Mouse (Mus musculus) hindbrain, embryonic 16.5 days (tissue): ENCODE results near the gene Zfp940. TPM values are rescaled to one million over a fixed set of nuclear protein-coding genes. Genes with fewer than 3 reads are reported as not detected.
"Not testable (repeated sequence)": the region's sequence is repeated elsewhere in the genome, so short reads cannot be mapped to it uniquely, and the experiment has no call there.

Experiments
- ATAC-seq: fragments of 200-750 bp; cut with Nextera tagmentation; 2 replicates; pipeline ENCODE4 v1.8.0; 2017; ENCODE audit warnings: moderate TSS enrichment, moderate library complexity
- H3K27ac ChIP-seq: fragments of 300-500 bp; sonication (generic); 2 replicates; pipeline ENCODE4 v1.5.1; 2014; ENCODE audit warnings: low read depth, mild to moderate bottlenecking, control low read depth, low read length, moderate library complexity
- H3K27me3 ChIP-seq: fragments of 300-500 bp; sonication (generic); replicated peaks from 2 replicates; pipeline ENCODE4 v1.6.1; 2014; ENCODE audit warnings: low read length; ENCODE audit not compliant: control insufficient read depth, insufficient read depth
- H3K36me3 ChIP-seq: fragments of 300-500 bp; sonication (generic); 2 replicates; pipeline ENCODE4 v1.6.1; 2014; ENCODE audit warnings: mild to moderate bottlenecking, low read length, moderate library complexity, mixed read lengths; ENCODE audit not compliant: control insufficient read depth, insufficient read depth
- H3K4me1 ChIP-seq: fragments of 300-500 bp; sonication (generic); 2 replicates; pipeline ENCODE4 v1.6.1; 2014; ENCODE audit warnings: low read depth, low read length; ENCODE audit not compliant: control insufficient read depth, insufficient read depth
- H3K4me2 ChIP-seq: fragments of 300-500 bp; sonication (generic); 2 replicates; pipeline ENCODE4 v1.6.1; 2014; ENCODE audit warnings: mild to moderate bottlenecking, low read length, control low read depth, moderate library complexity
- H3K4me3 ChIP-seq: fragments of 300-500 bp; sonication (generic); 2 replicates; pipeline ENCODE4 v1.5.1; 2014; ENCODE audit warnings: mild to moderate bottlenecking, low read length, control low read depth, moderate library complexity
- H3K9ac ChIP-seq: fragments of 300-500 bp; sonication (generic); 2 replicates; pipeline ENCODE4 v1.6.1; 2014; ENCODE audit warnings: low read depth, mild to moderate bottlenecking, control low read depth, low read length, moderate library complexity
- H3K9me3 ChIP-seq: fragments of 300-500 bp; sonication (generic); 2 replicates; pipeline ENCODE4 v1.6.1; 2014; ENCODE audit warnings: mild to moderate bottlenecking, low read length, moderate library complexity; ENCODE audit not compliant: control insufficient read depth
- WGBS: fragments of 180-500 bp; shearing (Covaris S2); extraction: QIAGEN DNeasy Blood & Tissue Kit; methylation state at CpG from one replicate; pipeline ENCODE4 v1.1.7; 2014; 5-methylcytosine and 5-hydroxymethylcytosine counted together
- polyA plus RNA-seq: library from polyadenylated mRNA; unstranded; fragments of >200 nt; fragmentation: Nextera tagmentation; extraction: Ambion mirVana; gene quantifications from 2 replicates; pipeline ENCODE4 v1.2.1, GENCODE M21; 2015

Gene Zfp940
- polyA plus RNA-seq = 13.3 and 15.1 TPM in 2 replicates

DNA sequence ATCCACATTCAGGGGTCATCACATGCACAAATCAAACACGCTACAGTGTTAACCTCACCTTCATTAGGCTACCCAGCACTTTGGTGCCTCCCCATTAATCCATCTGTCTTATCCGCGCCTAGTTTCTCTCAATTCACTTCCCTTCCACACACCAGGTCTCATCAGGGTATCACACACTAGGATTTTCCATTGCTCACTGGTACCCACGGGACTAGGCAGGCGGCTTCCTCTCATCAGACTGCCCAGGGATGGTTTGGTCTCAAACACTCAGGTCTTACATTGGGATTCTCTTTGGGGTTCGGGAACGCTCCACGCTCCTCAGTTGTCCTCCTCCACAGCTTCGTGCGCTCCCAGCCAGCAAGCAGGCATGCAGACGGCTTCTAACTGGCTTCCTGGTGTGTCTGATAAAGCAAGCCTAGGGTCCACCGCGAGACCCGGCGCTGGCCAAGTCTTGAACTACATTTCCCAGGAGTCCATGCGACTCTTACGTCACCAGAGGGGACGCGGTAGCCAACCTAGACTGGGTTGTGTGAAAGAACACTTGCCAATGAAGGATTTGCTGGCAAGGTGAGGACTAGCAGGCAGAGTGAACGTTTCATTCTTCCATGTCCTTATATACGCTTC lies at the start of gene Zfp940:
Gene Zfp940, minus strand, starts transcription at position 451 of the 624 bp plus-strand sequence.
- peak within 1 kb of the TSS; percentile 73 for H3K4me3 ChIP-seq
- no peaks in the 10 kb centered on the region; the same call in 1 of the 2 replicates for H3K36me3 ChIP-seq
- H3K4me2 ChIP-seq = peak within 1 kb of the TSS; percentile 81
- peak; percentile 99 for ATAC-seq
- H3K4me1 ChIP-seq = peaks cover 5% of the 10 kb centered on the region
- H3K9me3 ChIP-seq = peaks cover 1% of the 10 kb centered on the region; the same call in 1 of the 2 replicates
- peak within 1 kb of the TSS; percentile 82 for H3K27ac ChIP-seq
- no peaks in the 10 kb centered on the region for H3K27me3 ChIP-seq
- peak within 1 kb of the TSS; percentile 80 for H3K9ac ChIP-seq
- WGBS = 2% methylated on average over 21 of the region's 21 CpGs

DNA sequence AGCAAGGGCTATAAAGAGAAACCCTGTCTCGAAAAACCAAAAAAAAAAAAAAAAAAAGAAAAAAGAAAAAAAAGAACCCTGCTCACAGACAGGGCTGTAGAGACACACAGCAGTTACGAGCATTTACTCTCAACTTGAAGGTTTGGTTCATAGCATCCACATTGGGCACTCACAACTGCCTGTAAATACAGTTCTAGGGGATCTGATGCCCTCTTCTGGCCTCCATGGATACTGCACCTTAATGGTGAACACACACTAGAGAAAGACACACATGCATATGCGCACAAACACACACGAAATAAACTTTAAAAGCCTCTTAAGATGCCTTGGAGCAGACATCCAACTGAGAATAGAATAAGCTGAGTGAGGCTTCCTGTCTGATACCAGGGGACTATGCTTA lies 44.9 kb upstream of the Zfp940 start:
- Histone ChIP-seq H3K9me3 (peaks cover 28% of the 10 kb centered on the region), H3K9ac (no peak overlapping the region), H3K36me3 (peaks cover 80% of the 10 kb centered on the region), H3K27me3 (no peaks in the 10 kb centered on the region), H3K4me3 (no peak overlapping the region), H3K27ac (no peak overlapping the region), H3K4me1 (no peaks in the 10 kb centered on the region), H3K4me2 (no peak overlapping the region)
- ATAC-seq = no peak
- 99% methylated on average over 4 of the region's 4 CpGs for WGBS

DNA sequence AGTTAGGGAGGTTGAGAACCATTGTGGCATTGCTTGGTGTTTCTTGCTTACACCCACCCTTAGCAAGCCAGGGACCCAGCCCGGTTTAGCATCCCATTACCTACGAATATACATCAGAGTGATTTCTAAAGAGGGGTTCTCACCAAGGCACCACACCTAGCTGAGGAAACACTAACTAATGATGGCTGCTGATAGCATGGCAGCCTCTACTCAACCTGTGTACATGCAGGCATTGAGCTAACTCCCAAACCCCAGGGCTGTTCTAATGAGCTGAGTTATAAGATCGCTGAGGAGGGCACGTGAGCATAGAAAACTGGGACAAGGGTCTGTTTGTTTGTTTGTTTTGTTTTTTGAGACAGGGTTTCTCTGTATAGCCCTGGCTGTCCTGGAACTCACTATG lies 39.3 kb upstream of the Zfp940 start:
- H3K9ac ChIP-seq = no peak overlapping the region

DNA sequence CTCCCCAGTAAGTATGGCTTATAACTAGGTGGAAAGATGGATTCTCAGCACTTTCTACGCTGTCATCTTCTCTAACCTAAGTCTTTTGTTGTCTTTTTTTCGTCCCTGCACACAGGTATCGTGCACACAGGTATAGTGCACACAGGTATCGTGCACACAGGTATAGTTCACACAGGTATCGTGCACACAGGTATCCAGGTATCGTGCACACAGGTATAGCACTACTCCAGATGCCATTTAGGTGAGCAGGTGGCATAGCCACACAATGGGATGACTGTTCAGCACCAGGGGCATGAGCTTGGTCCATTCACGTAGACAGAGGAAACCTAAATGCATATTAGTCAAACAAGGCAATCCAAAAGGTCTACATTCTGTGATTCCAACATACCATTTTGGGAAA lies 37.0 kb upstream of the Zfp940 start:
- H3K9me3 ChIP-seq = peaks cover 51% of the 10 kb centered on the region

More for the DNA sequence above, 39.3 kb upstream of the Zfp940 start:
- Histone ChIP-seq H3K9me3 (peaks cover 42% of the 10 kb centered on the region), H3K4me2 (no peak overlapping the region), H3K4me3 (no peak overlapping the region), H3K27me3 (no peaks in the 10 kb centered on the region), H3K4me1 (no peaks in the 10 kb centered on the region), H3K36me3 (peaks cover 81% of the 10 kb centered on the region), H3K27ac (no peak overlapping the region)
- WGBS = 98% methylated on average over 4 of the region's 4 CpGs
- no peak for ATAC-seq

DNA sequence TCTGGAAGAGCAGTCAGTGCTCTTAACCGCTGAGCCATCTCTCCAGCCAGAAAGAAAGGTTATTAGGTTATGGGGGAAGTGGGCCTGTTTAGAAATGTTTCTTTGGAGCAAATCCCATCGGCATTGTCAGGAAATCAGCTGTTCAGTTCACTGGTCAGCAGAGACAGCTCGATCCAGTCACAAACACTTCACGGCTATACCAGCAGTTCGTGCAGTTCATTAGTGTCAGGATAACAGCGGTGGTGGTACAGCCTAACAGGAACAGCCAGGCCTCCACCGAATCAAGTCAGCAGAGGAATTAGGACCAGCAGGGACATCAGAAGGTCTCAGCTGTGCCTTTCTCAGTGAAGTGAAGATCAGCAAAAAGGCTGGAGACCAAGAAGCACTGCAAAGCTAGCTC lies 27.4 kb upstream of the Zfp940 start:
- Histone ChIP-seq H3K36me3 (peaks cover 20% of the 10 kb centered on the region), H3K4me1 (no peaks in the 10 kb centered on the region), H3K9ac (no peak overlapping the region), H3K4me2 (no peak overlapping the region), H3K27me3 (no peaks in the 10 kb centered on the region), H3K4me3 (no peak overlapping the region), H3K9me3 (peaks cover 11% of the 10 kb centered on the region), H3K27ac (no peak overlapping the region)
- ATAC-seq = no peak
- WGBS = 92% methylated on average over 7 of the region's 7 CpGs

More for the DNA sequence above, 37.0 kb upstream of the Zfp940 start:
- H3K4me1 ChIP-seq = no peaks in the 10 kb centered on the region
- no peak overlapping the region for H3K4me3 ChIP-seq
- H3K27me3 ChIP-seq = no peaks in the 10 kb centered on the region
- H3K36me3 ChIP-seq = peaks cover 59% of the 10 kb centered on the region
- no peak overlapping the region for H3K4me2 ChIP-seq
- ATAC-seq = no peak
- 97% methylated on average over 7 of the region's 7 CpGs for WGBS
- H3K27ac ChIP-seq = no peak overlapping the region
- no peak overlapping the region for H3K9ac ChIP-seq

DNA sequence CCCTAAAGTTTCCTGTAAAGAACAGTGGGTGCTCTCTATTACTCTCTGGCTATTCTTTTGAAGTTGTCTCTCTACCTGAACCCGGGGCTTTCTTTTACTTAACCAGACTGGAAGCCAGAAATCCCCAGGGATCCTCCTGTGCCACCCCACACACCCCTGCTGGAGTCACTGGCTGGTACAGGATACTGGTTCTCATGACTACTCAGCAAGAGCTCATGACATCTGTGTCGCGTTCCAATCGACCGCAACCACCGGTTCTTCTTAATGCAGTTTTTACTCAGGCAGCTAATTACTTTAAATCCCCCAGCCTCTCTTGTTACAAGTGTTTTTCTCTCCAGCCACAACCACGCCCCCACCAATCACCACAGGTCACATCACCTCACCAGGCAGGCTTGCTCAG lies 26.6 kb upstream of the Zfp940 start:
- peaks cover 29% of the 10 kb centered on the region for H3K36me3 ChIP-seq
- H3K27ac ChIP-seq = no peak overlapping the region
- no peak overlapping the region for H3K4me2 ChIP-seq
- H3K9ac ChIP-seq = no peak overlapping the region
- H3K27me3 ChIP-seq = no peaks in the 10 kb centered on the region
- H3K4me3 ChIP-seq = no peak overlapping the region
- H3K4me1 ChIP-seq = no peaks in the 10 kb centered on the region
- no peak for ATAC-seq
- 79% methylated on average over 7 of the region's 7 CpGs for WGBS
- H3K9me3 ChIP-seq = peaks cover 20% of the 10 kb centered on the region

DNA sequence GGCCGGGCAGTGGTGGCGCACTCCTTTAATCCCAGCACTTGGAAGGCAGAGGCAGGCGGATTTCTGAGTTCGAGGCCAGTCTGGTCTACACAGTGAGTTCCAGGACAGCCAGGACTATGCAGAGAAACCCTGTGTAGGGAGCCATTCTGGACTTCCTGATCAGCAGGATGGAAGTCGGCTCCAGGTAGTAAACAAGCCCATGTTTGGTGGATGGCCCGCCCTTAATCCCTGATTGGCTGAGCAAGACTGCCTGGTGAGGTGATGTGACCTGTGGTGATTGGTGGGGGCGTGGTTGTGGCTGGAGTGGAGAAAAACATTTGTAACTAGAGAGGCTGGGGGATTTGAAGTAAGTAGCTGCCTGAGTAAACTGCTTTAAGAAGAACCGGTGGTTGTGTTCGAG lies 24.1 kb upstream of the Zfp940 start:
- H3K4me2 ChIP-seq, H3K27ac ChIP-seq, H3K9ac ChIP-seq, ATAC-seq, H3K27me3 ChIP-seq, H3K4me1 ChIP-seq, H3K4me3 ChIP-seq: not testable (repeated sequence)
- Histone ChIP-seq H3K9me3 (peaks cover 27% of the 10 kb centered on the region), H3K36me3 (peaks cover 45% of the 10 kb centered on the region)
- WGBS = 95% methylated on average over 9 of the region's 9 CpGs

DNA sequence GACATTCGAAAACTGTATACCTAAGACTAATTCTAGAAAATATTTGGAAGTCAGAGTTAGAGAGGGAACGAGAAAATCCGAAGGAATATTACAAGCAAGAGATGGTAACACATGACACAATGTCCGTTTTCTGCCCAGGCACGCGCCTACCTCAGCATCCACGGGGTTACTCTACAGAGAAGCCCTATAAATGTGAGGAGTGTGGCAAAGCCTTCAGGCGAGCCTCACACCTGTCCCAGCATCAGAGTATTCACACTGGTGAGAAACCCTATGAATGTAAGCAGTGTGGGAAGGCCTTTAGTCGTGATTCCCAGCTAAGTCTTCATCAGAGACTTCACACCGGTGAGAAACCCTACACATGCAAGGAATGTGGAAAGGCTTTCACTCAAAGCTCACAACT lies 20.8 kb upstream of the Zfp940 start:
- Histone ChIP-seq H3K9ac (no peak overlapping the region), H3K4me1 (no peaks in the 10 kb centered on the region), H3K27me3 (no peaks in the 10 kb centered on the region), H3K4me2 (no peak overlapping the region), H3K9me3 (peaks cover 37% of the 10 kb centered on the region), H3K4me3 (no peak overlapping the region), H3K27ac (no peak overlapping the region), H3K36me3 (peaks cover 45% of the 10 kb centered on the region)
- 92% methylated on average over 10 of the region's 10 CpGs for WGBS
- ATAC-seq = no peak

DNA sequence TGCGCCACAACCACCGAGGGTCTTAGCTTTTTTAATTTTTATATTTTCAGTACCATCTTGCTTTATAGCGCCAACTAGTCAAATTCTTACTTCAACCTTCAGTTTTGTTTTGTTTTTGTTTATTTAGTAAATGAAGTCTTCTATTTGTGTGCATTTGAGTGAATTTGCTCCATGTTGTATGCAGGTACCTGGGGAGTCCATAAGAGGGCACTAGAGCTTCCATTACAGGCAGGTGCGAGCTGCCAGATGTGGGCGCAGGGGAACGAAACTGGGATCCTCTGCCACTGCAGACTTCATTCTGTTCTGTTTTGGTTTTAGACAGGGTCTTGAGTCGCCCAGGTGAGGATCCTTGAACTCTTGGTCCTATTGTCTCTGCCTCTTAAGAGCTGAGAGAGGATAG lies 8.2 kb upstream of the Zfp940 start:
- Histone ChIP-seq H3K36me3 (0 out of 2 replicates have a peak, but pooled peaks cover 3% of the 10 kb centered on the region), H3K4me2 (no peak overlapping the region), H3K27ac (no peak overlapping the region), H3K9me3 (peaks cover 2% of the 10 kb centered on the region; the same call in 1 of the 2 replicates), H3K4me1 (peaks cover 6% of the 10 kb centered on the region), H3K27me3 (no peaks in the 10 kb centered on the region), H3K4me3 (no peak overlapping the region), H3K9ac (no peak overlapping the region)
- 89% methylated on average over 7 of the region's 7 CpGs for WGBS
- ATAC-seq = no peak
